Mouse (Mus musculus) heart, postnatal 0 days (tissue): ENCODE measurements around the gene Gm28374.

Source experiments
- CTCF ChIP-seq: IDR thresholded peaks from 2 replicates; pipeline ENCODE4 v1.5.1; 2016; ENCODE audit warnings: antibody characterized with exemption, control low read depth, low read depth
- EP300 ChIP-seq: IDR thresholded peaks from 2 replicates; pipeline ENCODE4 v1.6.1; 2016; ENCODE audit warnings: antibody characterized with exemption, low read depth

GRCm38 (mm10) chr19:6121761-6122160 lies 39.7 kb upstream of the Gm28374 start:
- TF ChIP-seq CTCF (no peak), EP300 (no peak)
